Mouse (Mus musculus): ENCODE data around the gene Tm4sf5. TPM values are rescaled to one million over a fixed set of nuclear protein-coding genes. Genes with fewer than 3 reads are reported as not detected.
"Not testable (repeated sequence)": the region's sequence is repeated elsewhere in the genome, so short reads cannot be mapped to it uniquely, and the experiment has no call there.

Gene Tm4sf5
- total RNA-seq, 2 experiments from 2014 or later = not detected

- DNase-seq = no peak
These were observed 6.2 kb downstream of the Tm4sf5 start for GRCm38 (mm10) chr11:70511242-70511641.

DNA sequence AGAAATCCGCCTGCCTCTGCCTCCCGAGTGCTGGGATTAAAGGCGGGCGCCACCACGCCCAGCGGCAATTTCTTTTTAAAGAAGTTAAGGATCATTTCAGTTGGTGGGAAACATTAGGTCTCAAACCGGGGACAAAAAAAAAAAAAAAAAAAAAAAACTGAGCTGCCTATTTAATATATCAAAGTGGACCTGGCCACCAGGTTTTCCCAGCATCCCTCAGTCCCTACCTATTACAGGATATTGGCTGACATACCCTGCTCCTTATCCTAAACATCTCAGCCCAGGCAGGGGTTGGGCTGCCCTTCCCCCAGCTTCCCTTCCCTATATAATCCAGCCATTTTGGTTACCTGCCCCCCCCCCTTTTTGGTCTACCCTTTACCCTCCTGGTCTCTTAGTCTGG lies 6.8 kb downstream of the Tm4sf5 start:
- no peak for DNase-seq

GRCm38 (mm10) chr11:70512709-70513342 lies 7.8 kb downstream of the Tm4sf5 start:
- DNase-seq = no peak

DNA sequence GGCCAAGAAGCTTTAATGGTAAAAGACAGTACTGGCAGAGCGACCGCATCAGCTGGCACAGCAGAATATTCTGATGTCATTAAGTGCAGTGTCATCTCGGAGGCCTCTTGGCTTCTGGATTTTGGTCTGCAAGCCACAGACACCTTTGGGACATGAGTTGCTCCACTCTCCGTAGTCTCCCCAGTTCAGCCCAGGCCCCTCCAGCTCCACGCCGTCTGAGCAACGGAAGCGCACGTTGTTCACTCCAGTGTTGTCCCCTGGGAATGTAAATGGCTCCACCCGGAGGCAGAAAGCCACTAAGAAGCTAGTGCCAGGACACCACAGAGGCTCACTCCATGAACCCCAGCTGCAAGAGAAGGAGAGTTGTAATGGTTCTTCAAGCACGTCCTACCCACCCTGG lies 8.5 kb downstream of the Tm4sf5 start:
- no peak for DNase-seq

DNA sequence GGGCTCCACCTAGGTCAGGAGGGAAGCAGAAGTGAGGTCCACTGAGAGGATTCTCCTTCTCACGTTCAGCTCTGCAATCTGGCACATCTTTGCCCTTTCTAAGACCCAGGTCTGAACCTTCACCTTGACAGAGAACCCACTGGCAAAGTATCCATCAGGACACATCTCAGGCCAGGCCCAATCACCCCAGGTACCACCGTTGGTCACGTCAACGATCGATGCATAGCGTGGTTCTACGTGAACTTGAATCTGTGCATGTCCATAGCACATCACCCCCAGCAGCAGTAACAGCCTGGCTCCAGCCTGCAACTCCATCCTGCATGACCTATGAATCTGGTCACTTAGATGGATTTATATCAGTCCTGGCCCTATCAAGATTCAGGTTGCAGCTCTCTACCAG lies 9.2 kb downstream of the Tm4sf5 start, which contains the start of gene Vmo1:
TSS of gene Vmo1 (minus strand) at position 329 of the 400 bp plus-strand sequence.
- no peak for DNase-seq

DNA sequence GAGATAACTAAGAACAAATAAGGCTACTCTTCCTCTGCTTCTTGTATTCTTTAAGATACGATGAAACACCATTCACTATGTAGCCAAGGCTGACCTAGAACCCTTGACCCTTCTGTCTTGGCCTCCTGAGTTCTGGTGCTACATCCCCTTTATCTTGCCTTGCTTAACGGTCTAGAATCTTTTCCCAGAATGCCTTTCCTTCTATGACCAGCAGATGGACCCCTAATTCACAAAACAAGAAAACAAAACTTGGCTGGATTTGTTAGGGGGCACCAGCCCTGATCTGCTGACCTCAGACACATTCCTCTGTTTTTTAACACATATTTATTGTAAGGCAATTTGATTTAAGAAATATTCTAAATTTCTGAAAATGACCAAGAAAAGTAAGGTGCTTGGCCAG lies 11.3 kb downstream of the Tm4sf5 start:
- DNase-seq = no peak

GRCm38 (mm10) chr11:70518436-70518835 lies 13.4 kb downstream of the Tm4sf5 start:
- no peak for DNase-seq

DNA sequence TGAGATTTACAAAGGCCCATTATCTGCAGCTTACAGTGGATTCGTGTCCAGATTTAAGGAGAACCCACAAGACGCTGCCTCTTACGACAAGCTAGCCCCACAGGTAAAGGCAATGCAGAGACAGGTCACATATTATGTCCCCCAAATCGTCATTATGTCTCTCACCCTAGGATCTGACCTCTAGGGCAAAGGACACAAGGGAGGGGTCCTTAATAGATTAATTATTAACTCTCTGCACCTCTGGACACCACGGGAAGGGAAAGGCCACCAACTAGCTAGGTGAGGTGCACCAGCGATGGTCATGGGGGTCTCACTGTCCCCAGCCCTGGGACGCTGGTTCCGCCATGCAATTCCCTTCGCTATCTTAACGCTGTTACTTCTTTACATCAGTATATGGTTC lies 13.9 kb downstream of the Tm4sf5 start, which contains the start of gene Gltpd2:
TSS of gene Gltpd2 (plus strand) at position 274 of the 400 bp plus-strand sequence.
- DNase-seq = no peak

DNA sequence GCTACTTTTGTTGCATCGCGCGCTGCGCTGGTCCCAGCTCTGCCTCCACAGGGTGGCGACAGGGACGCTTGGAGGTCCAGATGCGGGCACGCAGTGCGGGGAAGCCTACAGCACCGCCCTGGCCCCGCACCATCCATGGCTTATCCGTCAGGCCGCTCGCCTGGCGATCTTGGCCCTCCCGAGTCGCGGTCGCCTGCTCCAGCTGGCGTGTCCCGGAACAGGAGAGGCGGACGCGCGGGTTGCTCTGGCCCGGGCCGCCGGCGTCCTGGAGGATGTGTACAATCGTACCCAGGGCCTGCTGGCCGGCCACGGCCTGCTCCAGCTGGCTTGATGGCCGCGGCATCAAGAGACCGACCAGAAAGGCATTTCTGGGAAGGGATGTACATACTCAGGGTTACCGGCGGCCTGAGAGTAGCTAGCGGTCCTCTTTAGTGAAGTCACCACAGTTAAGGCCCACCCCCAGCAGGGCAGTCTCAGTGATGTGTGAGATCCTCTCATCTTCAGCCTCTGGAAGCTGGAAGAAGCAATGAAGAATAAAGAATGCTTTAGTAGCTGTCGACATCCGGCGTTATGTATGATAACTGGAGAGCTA lies 15.2 kb downstream of the Tm4sf5 start:
- no peak for DNase-seq

GRCm38 (mm10) chr11:70523306-70523989 lies 18.4 kb downstream of the Tm4sf5 start:
- DNase-seq = not testable (repeated sequence)

DNA sequence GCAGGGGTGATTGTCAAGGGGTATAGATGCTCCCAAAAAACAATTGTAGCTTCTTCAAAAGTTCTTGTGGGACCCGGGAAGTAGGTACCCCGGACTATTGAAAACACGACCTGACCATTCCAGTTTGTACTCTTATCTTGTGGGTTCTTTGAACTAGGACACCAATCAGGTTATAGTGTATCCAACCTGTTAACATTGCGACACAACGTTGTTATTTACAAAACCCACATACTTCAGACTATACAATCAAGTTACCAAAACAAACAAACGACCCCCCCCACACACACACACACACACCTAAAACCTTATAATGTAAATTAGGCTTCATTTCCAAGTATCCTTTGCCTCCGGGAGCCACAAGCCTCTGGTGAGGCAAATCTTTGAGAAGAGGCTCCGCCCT lies 19.7 kb downstream of the Tm4sf5 start:
- DNase-seq = no peak

GRCm38 (mm10) chr11:70525184-70525678 lies 20.2 kb downstream of the Tm4sf5 start, which contains the start of gene Psmb6:
Gene Psmb6, plus strand, starts transcription at chr11:70525367.
- DNase-seq = peak; percentile 92

DNA sequence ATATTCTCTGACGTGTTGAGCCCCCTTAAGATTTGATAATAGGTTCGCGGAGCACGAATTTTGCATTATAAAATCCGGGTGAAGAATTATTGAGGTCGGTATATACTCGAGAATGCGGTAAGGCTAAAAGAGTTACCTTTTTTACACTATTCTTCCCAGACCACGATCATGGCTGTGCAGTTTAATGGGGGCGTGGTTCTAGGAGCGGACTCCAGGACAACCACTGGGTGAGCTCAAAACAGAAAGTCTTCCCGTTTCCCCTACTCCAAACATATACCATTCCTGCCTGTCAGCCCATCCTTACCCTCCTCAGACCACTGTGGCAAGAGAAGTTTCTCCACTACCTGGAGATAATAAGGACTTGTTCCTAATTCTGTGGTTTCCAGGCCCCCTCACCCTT lies 20.7 kb downstream of the Tm4sf5 start:
- no peak for DNase-seq

- DNase-seq = no peak
These were observed 21.2 kb downstream of the Tm4sf5 start for GRCm38 (mm10) chr11:70526211-70526610.

DNA sequence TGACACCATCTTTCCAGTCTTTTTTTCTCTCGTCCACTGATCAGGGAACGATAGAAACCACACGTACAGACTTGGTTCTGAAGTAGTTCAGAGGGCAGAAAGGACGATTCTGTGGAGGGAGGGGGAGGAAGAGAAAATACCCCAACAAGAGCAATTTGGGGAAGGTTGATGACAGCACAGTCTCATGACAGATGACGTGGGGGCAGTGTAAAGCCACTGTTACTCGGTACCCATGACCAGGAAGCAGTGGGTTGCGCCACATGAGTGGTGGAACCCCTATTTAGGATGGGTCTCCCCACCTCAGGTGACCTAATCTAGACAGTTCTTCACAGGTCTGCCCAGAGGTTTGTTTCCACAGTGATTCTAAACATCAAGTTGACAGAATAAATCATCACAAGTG lies 23.6 kb downstream of the Tm4sf5 start:
- no peak for DNase-seq

- DNase-seq = not testable (repeated sequence)
These were observed 26.0 kb downstream of the Tm4sf5 start for GRCm38 (mm10) chr11:70531065-70531464.

- no peak for DNase-seq
These were observed 27.8 kb downstream of the Tm4sf5 start, which contains the start of gene Gm40193 for GRCm38 (mm10) chr11:70532839-70533238. Gene Gm40193, minus strand, starts transcription at chr11:70532939.

- no peak for DNase-seq
These were observed 34.4 kb downstream of the Tm4sf5 start for GRCm38 (mm10) chr11:70539423-70539822.

DNA sequence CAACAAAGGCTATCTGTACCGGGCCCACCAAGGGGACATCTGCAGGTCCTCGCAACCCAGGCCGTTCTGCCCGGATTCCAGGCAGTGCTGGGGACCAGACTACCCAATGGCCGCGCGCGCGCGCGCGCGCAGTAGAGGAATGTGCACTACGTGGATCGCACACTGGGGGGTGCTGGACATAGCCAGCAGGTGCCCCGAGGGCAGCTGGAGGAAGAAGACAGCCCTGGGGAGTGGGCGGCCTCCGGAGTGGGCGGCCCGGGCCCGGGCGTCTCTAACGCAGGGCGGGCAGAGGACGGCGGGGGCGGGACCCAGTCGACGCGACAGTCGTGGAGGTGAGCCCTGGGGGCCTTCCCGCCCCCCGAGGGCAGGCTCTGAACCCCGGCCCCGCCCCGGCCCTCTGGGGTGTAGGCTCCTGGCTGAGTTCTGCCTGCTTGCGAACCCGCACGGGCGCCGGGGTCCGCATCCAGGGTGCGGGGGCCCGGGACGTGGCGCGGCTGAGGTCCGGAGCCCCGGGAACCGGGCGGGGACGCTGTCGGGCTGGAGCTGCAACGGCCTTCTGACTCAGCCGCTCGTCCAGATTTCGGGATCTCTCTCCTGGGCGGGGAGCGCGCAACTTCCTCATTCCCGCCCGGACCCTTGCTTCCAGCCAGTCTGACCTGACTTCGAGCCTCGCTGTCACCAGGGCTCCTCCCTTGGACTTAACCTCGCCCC lies 35.0 kb downstream of the Tm4sf5 start, which contains the start of gene Pld2:
TSS of gene Pld2 (plus strand) at position 188 of the 711 bp plus-strand sequence.
- peak; percentile 73 to 75 for DNase-seq

- no peak for DNase-seq
These were observed 35.9 kb downstream of the Tm4sf5 start for GRCm38 (mm10) chr11:70540928-70541327.

GRCm38 (mm10) chr11:70541415-70541814 lies 36.4 kb downstream of the Tm4sf5 start:
- DNase-seq = peak in 1 of 2 experiments; percentile 21

- DNase-seq = no peak
These were observed 39.5 kb downstream of the Tm4sf5 start for GRCm38 (mm10) chr11:70544496-70544895.
